Mouse (Mus musculus) liver, embryonic 14.5 days (tissue): ENCODE measurements around the gene Slc22a14.

Experiments
- CTCF ChIP-seq: IDR thresholded peaks from 2 replicates; pipeline ENCODE4 v1.5.1; 2016; ENCODE audit warnings: antibody characterized with exemption, low read depth, control low read depth
- EP300 ChIP-seq: IDR thresholded peaks from 2 replicates; pipeline ENCODE4 v1.6.1; 2016; ENCODE audit warnings: antibody characterized with exemption, low read depth

GRCm38 (mm10) chr9:119404090-119404489 is 38.7 kb upstream of the Slc22a14 start:
- TF ChIP-seq CTCF (no peak), EP300 (no peak)
